Mouse (Mus musculus) mature B cell (primary cell): ENCODE measurements around the gene Gbgt1.
"Not testable (repeated sequence)": the region's sequence is repeated elsewhere in the genome, so short reads cannot be mapped to it uniquely, and the experiment has no call there.

Experiments
- in situ Hi-C: fragments of 300-500 bp; cut with MboI; formaldehyde crosslinking; loops from 2 replicates; pipeline ENCODE4 v1.14.3; 2019

The Gbgt1 gene

GRCm38 (mm10) chr2:28502987-28503386, 6.3 kb downstream of the Gbgt1 start:
- in situ Hi-C loops, result no loop called here

- in situ Hi-C loops, result no loop called here
These were observed 8.0 kb downstream of the Gbgt1 start for GRCm38 (mm10) chr2:28504676-28505075.

GRCm38 (mm10) chr2:28505795-28506194, 9.1 kb downstream of the Gbgt1 start, which contains the start of gene Gm10134:
Gene Gm10134 (plus strand): TSS chr2:28506095.
- in situ Hi-C loops, result no loop called here

- in situ Hi-C loops, result no loop called here
These were observed 9.6 kb downstream of the Gbgt1 start for GRCm38 (mm10) chr2:28506291-28506690.

- in situ Hi-C loops, result not testable (repeated sequence)
These were observed 14.9 kb downstream of the Gbgt1 start for GRCm38 (mm10) chr2:28511600-28511999.

GRCm38 (mm10) chr2:28512798-28513401, 16.2 kb downstream of the Gbgt1 start, which contains the start of gene Ralgds:
Gene Ralgds (plus strand): TSS chr2:28513125.
- in situ Hi-C loops, result no loop called here

- in situ Hi-C loops, result no loop called here
These were observed 17.0 kb downstream of the Gbgt1 start for GRCm38 (mm10) chr2:28513431-28514370.

- in situ Hi-C loops, result no loop called here
These were observed 17.8 kb downstream of the Gbgt1 start for GRCm38 (mm10) chr2:28514489-28514888.

GRCm38 (mm10) chr2:28517206-28517909, 20.7 kb downstream of the Gbgt1 start:
- in situ Hi-C loops, result loop anchor here (5.0 kb wide), 1 partner anchor 35 kb away; no protein-coding TSS in a partner anchor

- in situ Hi-C loops, result loop anchor here (5.0 kb wide), 1 partner anchor 34 kb away; no protein-coding TSS in a partner anchor
These were observed 21.5 kb downstream of the Gbgt1 start for GRCm38 (mm10) chr2:28518231-28518630.

GRCm38 (mm10) chr2:28520581-28520980, 23.9 kb downstream of the Gbgt1 start:
- in situ Hi-C loops, result no loop called here

GRCm38 (mm10) chr2:28521571-28522151, 25.0 kb downstream of the Gbgt1 start:
- in situ Hi-C loops, result no loop called here

GRCm38 (mm10) chr2:28522166-28522565, 25.5 kb downstream of the Gbgt1 start:
- in situ Hi-C loops, result no loop called here

- in situ Hi-C loops, result no loop called here
These were observed 27.0 kb downstream of the Gbgt1 start for GRCm38 (mm10) chr2:28523643-28524117.

- in situ Hi-C loops, result no loop called here
These were observed 27.7 kb downstream of the Gbgt1 start for GRCm38 (mm10) chr2:28524406-28524805.

GRCm38 (mm10) chr2:28525219-28525942, 28.7 kb downstream of the Gbgt1 start:
- in situ Hi-C loops, result no loop called here

GRCm38 (mm10) chr2:28525943-28526876, 29.5 kb downstream of the Gbgt1 start:
- in situ Hi-C loops, result no loop called here

- in situ Hi-C loops, result no loop called here
These were observed 31.0 kb downstream of the Gbgt1 start for GRCm38 (mm10) chr2:28527436-28528353.

GRCm38 (mm10) chr2:28528354-28528730, 31.7 kb downstream of the Gbgt1 start:
- in situ Hi-C loops, result no loop called here
